Mouse (Mus musculus) lung, adult 10 weeks (tissue): Measurements from ENCODE around the gene Isg15. TPM values are rescaled to one million over a fixed set of nuclear protein-coding genes. Genes with fewer than 3 reads are reported as not detected.

Experiments used
- polyA plus RNA-seq: library from polyadenylated mRNA; stranded (reverse); fragments of 350-450 nt; fragmentation: Illumina TruSeq; extraction: RNeasy Lipid Tissue Mini Kit (QIAGEN cat#74804); gene quantifications from one replicate; pipeline ENCODE4 v1.2.3, GENCODE M21; 2014; ENCODE audit warnings: low read depth, low replicate concordance; ENCODE audit not compliant: insufficient read depth

Gene Isg15
- 46.9 TPM for polyA plus RNA-seq

DNA sequence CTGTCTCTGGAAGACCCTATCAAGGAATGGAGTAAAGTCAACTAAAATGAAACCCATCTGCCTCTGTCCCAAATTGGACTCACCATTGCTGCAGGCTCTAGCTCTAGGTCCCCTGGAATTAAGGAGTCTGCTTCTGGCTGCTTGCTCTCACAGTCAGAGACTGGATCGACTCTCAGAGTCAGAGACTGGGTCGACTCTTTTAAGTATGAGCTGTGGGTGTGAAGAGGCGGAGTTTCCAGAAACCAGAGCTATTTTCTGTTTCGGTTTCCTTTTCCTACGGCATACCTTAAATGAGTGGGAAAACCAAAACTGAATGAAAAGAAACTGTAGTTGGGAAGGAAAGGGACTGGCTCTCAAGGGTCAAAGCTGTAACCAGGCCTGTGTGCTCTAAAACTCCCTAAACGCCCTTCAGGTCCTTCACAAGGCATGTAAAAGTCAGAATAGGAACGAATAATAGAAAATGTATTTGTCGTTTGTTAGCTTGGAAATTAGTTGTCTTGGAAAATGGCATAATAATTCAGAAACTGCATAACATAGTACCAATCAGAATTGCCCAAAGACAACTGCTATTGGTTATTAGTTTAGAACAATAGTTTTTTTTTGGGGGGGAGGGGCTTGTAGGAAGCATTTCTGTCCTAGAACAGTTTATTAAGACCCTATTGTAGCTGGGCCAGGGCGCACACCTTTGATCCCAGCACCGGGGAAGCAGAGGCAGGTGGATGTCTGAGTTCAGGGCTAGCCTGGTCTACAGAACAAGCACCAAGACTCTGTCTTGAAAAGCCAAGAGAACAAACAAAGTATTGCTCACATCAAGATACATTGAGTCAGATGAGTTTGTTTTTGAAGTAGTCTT, at the start of gene Isg15:
Gene Isg15, minus strand, starts transcription at position 196 of the 853 bp plus-strand sequence.

DNA sequence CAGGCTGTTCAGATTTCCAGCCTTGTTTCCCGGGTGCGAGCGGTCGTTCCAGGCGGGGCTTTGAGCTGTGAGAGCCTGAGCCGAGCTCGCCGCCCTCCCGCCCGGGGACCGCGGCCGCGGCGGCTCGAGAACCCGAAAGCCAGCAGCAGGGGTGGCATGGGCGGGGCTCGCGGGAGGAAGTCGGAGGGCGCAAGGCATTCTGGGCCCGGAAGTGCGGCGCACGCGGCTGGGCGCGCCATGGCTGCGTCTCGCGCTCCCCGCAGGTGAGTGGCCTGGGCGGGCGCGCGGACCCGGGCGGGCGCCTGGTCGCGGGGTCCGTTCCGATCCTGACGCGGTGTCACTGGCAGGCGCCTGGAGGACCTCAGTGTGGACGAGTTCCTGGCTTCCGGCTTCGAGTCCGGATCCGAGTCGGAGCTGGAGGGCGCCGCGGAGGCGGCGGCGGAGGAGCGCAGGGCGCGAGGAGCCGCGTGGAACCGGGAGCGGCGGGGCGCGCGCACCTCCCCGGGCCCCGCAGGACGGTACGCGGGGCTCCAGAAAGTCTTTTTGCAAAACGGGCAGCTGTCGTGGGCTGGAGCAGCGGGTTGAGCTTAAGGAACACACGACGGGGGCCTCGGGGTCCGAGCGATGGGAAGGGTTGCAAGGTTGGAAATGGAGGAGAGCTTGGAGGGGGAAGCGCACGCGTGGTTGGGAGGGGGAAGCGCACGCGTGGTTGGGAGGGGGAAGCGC, 35.4 kb upstream of the Isg15 start, which contains the start of gene Noc2l:
Gene Noc2l, plus strand, starts transcription at position 203 of the 726 bp plus-strand sequence.

DNA sequence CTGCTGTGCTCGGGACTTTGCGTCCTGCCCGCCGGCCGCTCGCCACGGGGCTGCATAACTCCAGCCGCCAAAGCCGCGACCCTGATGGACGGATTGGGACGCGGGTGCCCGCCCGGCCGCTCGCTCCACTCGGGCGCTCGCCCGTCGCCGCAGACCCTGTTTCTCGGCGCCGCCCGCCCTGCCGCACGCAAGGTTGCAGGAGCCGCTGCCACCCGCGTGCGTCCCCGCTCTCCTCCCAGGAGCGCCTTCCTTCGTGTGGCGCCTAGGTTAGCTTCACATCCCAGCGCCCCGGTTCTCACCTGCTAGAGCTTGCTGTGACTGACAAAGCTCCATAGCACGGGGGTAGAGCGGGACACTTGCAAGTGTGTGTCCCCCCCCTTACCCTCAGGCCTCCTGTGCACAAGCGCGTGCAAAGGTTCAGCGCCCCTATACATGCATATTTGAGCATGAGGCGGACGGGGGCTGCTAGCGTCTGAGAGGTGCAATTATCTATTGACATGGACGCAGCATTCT, 34.1 kb upstream of the Isg15 start, which contains the start of gene Plekhn1:
Gene Plekhn1, minus strand, starts transcription at position 157 of the 513 bp plus-strand sequence.

DNA sequence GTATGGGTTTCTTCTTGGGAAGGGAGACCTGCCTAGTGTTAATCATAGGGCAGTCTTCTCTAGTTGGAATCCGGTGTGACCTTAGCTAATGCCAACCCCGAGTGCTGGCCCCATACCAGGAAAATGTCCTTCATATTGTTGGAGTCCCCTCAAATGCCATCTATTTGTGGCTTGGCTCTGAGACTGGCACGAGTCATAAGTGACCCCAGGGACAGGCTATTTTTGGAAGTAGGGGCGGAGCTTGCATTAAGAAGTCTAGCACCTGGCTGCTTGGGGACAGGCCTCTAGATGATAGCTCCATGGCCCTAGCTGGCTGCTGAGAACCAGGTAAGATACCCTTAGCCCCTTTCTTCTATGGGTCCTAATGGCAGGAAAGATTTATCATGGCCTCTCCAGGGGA, 15.0 kb upstream of the Isg15 start, which contains the start of gene Perm1:
Gene Perm1, plus strand, starts transcription at position 220 of the 400 bp plus-strand sequence.

DNA sequence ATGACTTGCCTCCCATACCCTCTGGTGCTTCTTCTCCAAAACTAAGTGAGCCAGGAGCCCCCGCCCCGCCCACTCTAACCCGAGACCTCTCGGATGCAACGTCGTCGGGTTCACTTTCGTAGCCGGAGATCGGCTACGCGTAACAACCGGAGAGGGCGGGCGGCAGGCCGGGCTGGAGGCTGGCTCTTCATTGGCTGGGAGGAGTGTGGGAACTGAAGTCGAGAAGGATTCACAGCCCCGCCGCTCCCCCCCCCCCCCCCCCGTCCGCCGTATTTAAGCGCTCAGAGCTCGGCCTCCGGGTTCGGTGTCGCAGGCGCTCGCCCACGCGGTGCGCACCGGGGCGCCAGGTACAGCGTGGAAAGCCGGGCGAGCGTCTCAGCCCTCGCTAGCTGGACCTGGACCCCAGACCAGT, 2.4 kb upstream of the Isg15 start, which contains the start of gene AW011738:
Gene AW011738, plus strand, starts transcription at position 304 of the 412 bp plus-strand sequence.

DNA sequence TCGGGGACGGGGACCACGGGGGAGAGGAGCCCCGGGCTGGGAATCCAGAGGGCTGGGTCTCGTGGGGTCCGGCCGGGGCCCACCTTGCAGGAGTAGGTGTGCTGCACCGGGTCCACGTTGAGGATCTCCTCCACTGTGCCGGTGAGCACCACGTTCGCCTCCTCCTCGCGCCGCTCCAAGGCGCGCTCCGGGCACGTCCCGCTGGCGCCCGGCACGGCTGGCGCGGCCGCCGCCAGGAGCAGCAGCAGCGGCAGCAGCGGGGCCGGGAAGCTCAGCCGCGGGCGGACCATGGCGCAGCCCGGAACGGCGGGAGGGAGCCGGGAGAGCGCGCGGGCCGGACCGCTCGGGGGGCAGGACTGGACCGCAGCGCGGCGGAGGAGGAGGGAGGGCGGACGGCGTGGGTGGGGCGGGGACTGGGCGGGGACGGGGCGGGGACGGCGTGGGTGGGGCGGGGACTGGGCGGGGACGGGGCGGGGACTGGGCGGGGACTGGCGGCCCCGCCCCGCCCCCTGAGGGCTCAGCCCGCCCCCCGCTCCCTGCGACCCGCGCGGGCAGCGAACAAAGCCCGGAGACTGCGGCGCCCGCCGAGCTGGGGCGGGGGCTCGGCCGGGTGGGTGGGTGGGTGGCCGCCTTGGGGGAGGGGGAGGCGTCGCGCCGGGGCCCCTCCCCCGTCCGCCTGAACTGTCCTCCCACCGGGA, 3.3 kb downstream of the Isg15 start, which contains the start of gene Agrn:
Gene Agrn, minus strand, starts transcription at position 358 of the 698 bp plus-strand sequence.

Other genes with a start within 250 kb of the Isg15 start
- gene C1qtnf12, start 238.5 kb downstream of the Isg15 start, polyA plus RNA-seq: 18.9 TPM
- gene B3galt6, start 208.2 kb downstream of the Isg15 start, polyA plus RNA-seq: 3.9 TPM
- gene Sdf4, start 207.9 kb downstream of the Isg15 start, polyA plus RNA-seq: 179 TPM
- 2.9 TPM for gene Tnfrsf4, start 187.0 kb downstream of the Isg15 start, polyA plus RNA-seq
- 4.0 TPM for gene Tnfrsf18, start 174.7 kb downstream of the Isg15 start, polyA plus RNA-seq
- 1.3 TPM for gene Ttll10, start 141.4 kb downstream of the Isg15 start, polyA plus RNA-seq
- gene 9430015G10Rik, start 90.8 kb downstream of the Isg15 start, polyA plus RNA-seq: 4.0 TPM
- gene Rnf223, start 70.3 kb downstream of the Isg15 start, polyA plus RNA-seq: not detected
- 53.1 TPM for gene Agrn, start 3.3 kb downstream of the Isg15 start, polyA plus RNA-seq
- 2.0 TPM for gene AW011738, start 2.5 kb upstream of the Isg15 start, polyA plus RNA-seq
- 1.2 TPM for gene Perm1, start 15.1 kb upstream of the Isg15 start, polyA plus RNA-seq
- gene Plekhn1, start 34.0 kb upstream of the Isg15 start, polyA plus RNA-seq: 11.9 TPM
- gene Noc2l, start 35.2 kb upstream of the Isg15 start, polyA plus RNA-seq: 23.9 TPM
- gene Samd11, start 54.8 kb upstream of the Isg15 start, polyA plus RNA-seq: not detected
- not detected for gene Vmn2r-ps159, start 130.3 kb upstream of the Isg15 start, polyA plus RNA-seq